Mouse (Mus musculus): ENCODE measurements around the gene Hist1h2ab. TPM values are rescaled to one million over a fixed set of nuclear protein-coding genes. Genes with fewer than 3 reads are reported as not detected.
A peak's percentile ranks its signal among the peaks of the same experiment; 100 is the strongest.
"Not testable (repeated sequence)": the region's sequence is repeated elsewhere in the genome, so short reads cannot be mapped to it uniquely, and the experiment has no call there.

Hist1h2ab gene
- polyA plus RNA-seq, 1 experiment from 2014 or later: 7.4 TPM

- no peak overlapping the region for H3K9ac ChIP-seq
- no peaks in the 10 kb centered on the region for H3K27me3 ChIP-seq
- H3K27ac ChIP-seq (replicated peaks): no peak overlapping the region
- no peaks in the 10 kb centered on the region for H3K9me3 ChIP-seq
- H3K4me2 ChIP-seq: no peak overlapping the region
- ATAC-seq (ENCODE audit: low FRiP score, low read depth): no peak
- 62% methylated on average over 5 of the region's 5 CpGs for WGBS
- no peaks in the 10 kb centered on the region for H3K36me3 ChIP-seq
- peaks cover 11% of the 10 kb centered on the region for H3K4me1 ChIP-seq (replicated peaks)
- no peak overlapping the region for H3K4me3 ChIP-seq
Observed at GRCm38 (mm10) chr13:23768834-23769397, 18.0 kb downstream of the Hist1h2ab start.

GRCm38 (mm10) chr13:23769613-23770012, 18.7 kb downstream of the Hist1h2ab start, which contains the start of gene Trim38:
Gene Trim38, plus strand, starts transcription at chr13:23769913.
- not testable (repeated sequence) for H3K27me3 ChIP-seq; H3K9me3 ChIP-seq; H3K4me2 ChIP-seq; ATAC-seq (ENCODE audit: low FRiP score, low read depth); H3K27ac ChIP-seq (replicated peaks); H3K9ac ChIP-seq; H3K4me1 ChIP-seq (replicated peaks); H3K4me3 ChIP-seq; H3K36me3 ChIP-seq
- 89% methylated on average over 2 of the region's 2 CpGs for WGBS

GRCm38 (mm10) chr13:23772561-23773313, 21.8 kb downstream of the Hist1h2ab start:
- peak; percentile 83 for ATAC-seq (ENCODE audit: low FRiP score, low read depth)
- WGBS: 26% methylated on average over 21 of the region's 21 CpGs
- H3K27ac ChIP-seq (replicated peaks): no peak overlapping the region
- peak overlapping the region; percentile 49 for H3K4me2 ChIP-seq
- H3K9ac ChIP-seq: no peak overlapping the region
- peak overlapping the region; percentile 4; the same call in 1 of the 2 replicates for H3K4me3 ChIP-seq
- H3K4me1 ChIP-seq (replicated peaks): peaks cover 3% of the 10 kb centered on the region; the same call in 1 of the 2 replicates
- no peaks in the 10 kb centered on the region for H3K9me3 ChIP-seq
- H3K36me3 ChIP-seq: no peaks in the 10 kb centered on the region
- H3K27me3 ChIP-seq: no peaks in the 10 kb centered on the region

- no peaks in the 10 kb centered on the region for H3K36me3 ChIP-seq
Observed at GRCm38 (mm10) chr13:23778339-23778738, 27.4 kb downstream of the Hist1h2ab start.

GRCm38 (mm10) chr13:23779025-23779424, 28.1 kb downstream of the Hist1h2ab start:
- Histone ChIP-seq H3K27me3 (no peaks in the 10 kb centered on the region), H3K9me3 (no peaks in the 10 kb centered on the region)
- WGBS: 89% methylated on average over 4 of the region's 4 CpGs

More at GRCm38 (mm10) chr13:23778339-23778738, 27.4 kb downstream of the Hist1h2ab start:
- Histone ChIP-seq H3K27ac (replicated peaks) (no peak overlapping the region), H3K9ac (no peak overlapping the region), H3K4me3 (no peak overlapping the region), H3K27me3 (no peaks in the 10 kb centered on the region), H3K4me1 (replicated peaks) (no peaks in the 10 kb centered on the region), H3K4me2 (no peak overlapping the region), H3K9me3 (no peaks in the 10 kb centered on the region)
- WGBS: 91% methylated on average over 7 of the region's 7 CpGs
- ATAC-seq (ENCODE audit: low FRiP score, low read depth): no peak

GRCm38 (mm10) chr13:23792520-23792919, 41.6 kb downstream of the Hist1h2ab start:
- H3K4me1 ChIP-seq (replicated peaks): no peaks in the 10 kb centered on the region

More at GRCm38 (mm10) chr13:23779025-23779424, 28.1 kb downstream of the Hist1h2ab start:
- Histone ChIP-seq H3K4me2 (no peak overlapping the region), H3K4me3 (no peak overlapping the region), H3K27ac (replicated peaks) (no peak overlapping the region), H3K4me1 (replicated peaks) (no peaks in the 10 kb centered on the region), H3K36me3 (no peaks in the 10 kb centered on the region), H3K9ac (no peak overlapping the region)
- no peak for ATAC-seq (ENCODE audit: low FRiP score, low read depth)

GRCm38 (mm10) chr13:23799405-23799804, 48.5 kb downstream of the Hist1h2ab start:
- Histone ChIP-seq H3K4me3 (no peak overlapping the region), H3K27me3 (no peaks in the 10 kb centered on the region), H3K4me2 (no peak overlapping the region), H3K27ac (replicated peaks) (no peak overlapping the region), H3K36me3 (no peaks in the 10 kb centered on the region), H3K4me1 (replicated peaks) (no peaks in the 10 kb centered on the region), H3K9ac (no peak overlapping the region), H3K9me3 (no peaks in the 10 kb centered on the region)
- 88% methylated on average over 5 of the region's 5 CpGs for WGBS
- no peak for ATAC-seq (ENCODE audit: low FRiP score, low read depth)

More at GRCm38 (mm10) chr13:23792520-23792919, 41.6 kb downstream of the Hist1h2ab start:
- Histone ChIP-seq H3K27ac (replicated peaks) (no peak overlapping the region), H3K9ac (no peak overlapping the region), H3K36me3 (no peaks in the 10 kb centered on the region), H3K4me2 (no peak overlapping the region), H3K4me3 (no peak overlapping the region), H3K27me3 (no peaks in the 10 kb centered on the region), H3K9me3 (no peaks in the 10 kb centered on the region)
- ATAC-seq (ENCODE audit: low FRiP score, low read depth): no peak
- WGBS: 39% methylated on average over 2 of the region's 2 CpGs

Small RNA genes within 50 kb of the gene (microRNA-seq; reads per million reads assigned to microRNA genes)
- gene Gm44314 (not detected), gene Gm44484 (not detected)

Other genes starting within 250 kb of the Hist1h2ab start
- gene Hist1h4h, start 220.1 kb upstream of the Hist1h2ab start, polyA plus RNA-seq (2015; fragmentation: Nextera tagmentation; extraction: Ambion mirVana): 1.7 and 2.7 TPM in 2 replicates
- 0.82 and 2.1 TPM in 2 replicates for gene Hist1h2af, start 217.2 kb upstream of the Hist1h2ab start, polyA plus RNA-seq (2015; fragmentation: Nextera tagmentation; extraction: Ambion mirVana)
- 0.85 and 1.2 TPM in 2 replicates for gene Hist1h3g, start 215.7 kb upstream of the Hist1h2ab start, polyA plus RNA-seq (2015; fragmentation: Nextera tagmentation; extraction: Ambion mirVana)
- 0.17 and 0.19 TPM in 2 replicates for gene Hist1h2bh, start 207.7 kb upstream of the Hist1h2ab start, polyA plus RNA-seq (2015; fragmentation: Nextera tagmentation; extraction: Ambion mirVana)
- 0.21 and 0.62 TPM in 2 replicates for gene Hist1h3f, start 207.1 kb upstream of the Hist1h2ab start, polyA plus RNA-seq (2015; fragmentation: Nextera tagmentation; extraction: Ambion mirVana)
- not detected in 2 replicates for gene Hist1h4f, start 199.5 kb upstream of the Hist1h2ab start, polyA plus RNA-seq (2015; fragmentation: Nextera tagmentation; extraction: Ambion mirVana)
- 0.10 and 0.12 TPM in 2 replicates for gene Hist1h1d, start 197.9 kb upstream of the Hist1h2ab start, polyA plus RNA-seq (2015; fragmentation: Nextera tagmentation; extraction: Ambion mirVana)
- 1.5 and 2.0 TPM in 2 replicates for gene Hist1h3e, start 188.8 kb upstream of the Hist1h2ab start, polyA plus RNA-seq (2015; fragmentation: Nextera tagmentation; extraction: Ambion mirVana)
- 15.9 and 27.4 TPM in 2 replicates for gene Hist1h2ae, start 179.9 kb upstream of the Hist1h2ab start, polyA plus RNA-seq (2015; fragmentation: Nextera tagmentation; extraction: Ambion mirVana)
- 2.5 and 3.1 TPM in 2 replicates for gene Hist1h2bg, start 179.7 kb upstream of the Hist1h2ab start, polyA plus RNA-seq (2015; fragmentation: Nextera tagmentation; extraction: Ambion mirVana)
- 0.76 and 2.0 TPM in 2 replicates for gene Hist1h2bf, start 176.9 kb upstream of the Hist1h2ab start, polyA plus RNA-seq (2015; fragmentation: Nextera tagmentation; extraction: Ambion mirVana)
- gene Hist1h2ad, start 176.7 kb upstream of the Hist1h2ab start, polyA plus RNA-seq (2015; fragmentation: Nextera tagmentation; extraction: Ambion mirVana): not detected in 2 replicates
- gene Hist1h3d, start 175.4 kb upstream of the Hist1h2ab start, polyA plus RNA-seq (2015; fragmentation: Nextera tagmentation; extraction: Ambion mirVana): 1.2 and 2.0 TPM in 2 replicates
- 35.1 and 51.2 TPM in 2 replicates for gene Hist1h4d, start 169.5 kb upstream of the Hist1h2ab start, polyA plus RNA-seq (2015; fragmentation: Nextera tagmentation; extraction: Ambion mirVana)
- 1.5 and 1.7 TPM in 2 replicates for gene Hist1h2be, start 130.0 kb upstream of the Hist1h2ab start, polyA plus RNA-seq (2015; fragmentation: Nextera tagmentation; extraction: Ambion mirVana)
- 4.8 and 8.8 TPM in 2 replicates for gene Hist1h1e, start 128.6 kb upstream of the Hist1h2ab start, polyA plus RNA-seq (2015; fragmentation: Nextera tagmentation; extraction: Ambion mirVana)
- 0.34 and 0.38 TPM in 2 replicates for gene Hist1h2ac, start 67.2 kb upstream of the Hist1h2ab start, polyA plus RNA-seq (2015; fragmentation: Nextera tagmentation; extraction: Ambion mirVana)
- gene Hist1h2bc, start 66.9 kb upstream of the Hist1h2ab start, polyA plus RNA-seq (2015; fragmentation: Nextera tagmentation; extraction: Ambion mirVana): 19.3 and 25.4 TPM in 2 replicates
- not detected in 2 replicates for gene Hist1h1t, start 55.3 kb upstream of the Hist1h2ab start, polyA plus RNA-seq (2015; fragmentation: Nextera tagmentation; extraction: Ambion mirVana)
- gene Hist1h4c, start 52.7 kb upstream of the Hist1h2ab start, polyA plus RNA-seq (2015; fragmentation: Nextera tagmentation; extraction: Ambion mirVana): 2.3 and 2.7 TPM in 2 replicates
- gene Hfe, start 40.3 kb upstream of the Hist1h2ab start, polyA plus RNA-seq (2015; fragmentation: Nextera tagmentation; extraction: Ambion mirVana): 4.5 and 5.1 TPM in 2 replicates
- 7.7 and 10.4 TPM in 2 replicates for gene Hist1h1c, start 12.3 kb upstream of the Hist1h2ab start, polyA plus RNA-seq (2015; fragmentation: Nextera tagmentation; extraction: Ambion mirVana)
- gene Hist1h3c, start 5.5 kb upstream of the Hist1h2ab start, polyA plus RNA-seq (2015; fragmentation: Nextera tagmentation; extraction: Ambion mirVana): 1.1 and 1.6 TPM in 2 replicates
- 0.54 TPM in 1 of 2 replicates, not detected in the other for gene Hist1h2bb, start 4.4 kb upstream of the Hist1h2ab start, polyA plus RNA-seq (2015; fragmentation: Nextera tagmentation; extraction: Ambion mirVana)
- gene Hist1h3b, start 1.1 kb downstream of the Hist1h2ab start, polyA plus RNA-seq (2015; fragmentation: Nextera tagmentation; extraction: Ambion mirVana): 1.8 and 3.1 TPM in 2 replicates
- 1.1 and 1.9 TPM in 2 replicates for gene Hist1h4b, start 5.9 kb downstream of the Hist1h2ab start, polyA plus RNA-seq (2015; fragmentation: Nextera tagmentation; extraction: Ambion mirVana)
- 0.32 and 0.51 TPM in 2 replicates for gene Hist1h4a, start 10.1 kb downstream of the Hist1h2ab start, polyA plus RNA-seq (2015; fragmentation: Nextera tagmentation; extraction: Ambion mirVana)
- 0.35 and 2.4 TPM in 2 replicates for gene Hist1h3a, start 11.3 kb downstream of the Hist1h2ab start, polyA plus RNA-seq (2015; fragmentation: Nextera tagmentation; extraction: Ambion mirVana)
- gene Hist1h1a, start 12.5 kb downstream of the Hist1h2ab start, polyA plus RNA-seq (2015; fragmentation: Nextera tagmentation; extraction: Ambion mirVana): 0.75 and 0.84 TPM in 2 replicates
- 0.10 TPM in 1 of 2 replicates, not detected in the other for gene Trim38, start 18.8 kb downstream of the Hist1h2ab start, polyA plus RNA-seq (2015; fragmentation: Nextera tagmentation; extraction: Ambion mirVana)
- gene Slc17a2, start 55.9 kb downstream of the Hist1h2ab start, polyA plus RNA-seq (2015; fragmentation: Nextera tagmentation; extraction: Ambion mirVana): not detected in 2 replicates
- gene Slc17a3, start 88.3 kb downstream of the Hist1h2ab start, polyA plus RNA-seq (2015; fragmentation: Nextera tagmentation; extraction: Ambion mirVana): not detected in 2 replicates
- not detected in 2 replicates for gene Slc17a1, start 116.6 kb downstream of the Hist1h2ab start, polyA plus RNA-seq (2015; fragmentation: Nextera tagmentation; extraction: Ambion mirVana)
- not detected in 2 replicates for gene Slc17a4, start 163.9 kb downstream of the Hist1h2ab start, polyA plus RNA-seq (2015; fragmentation: Nextera tagmentation; extraction: Ambion mirVana)
- not detected in 2 replicates for gene Hist1h2ba, start 183.0 kb downstream of the Hist1h2ab start, polyA plus RNA-seq (2015; fragmentation: Nextera tagmentation; extraction: Ambion mirVana)
- not detected in 2 replicates for gene Hist1h2aa, start 183.3 kb downstream of the Hist1h2ab start, polyA plus RNA-seq (2015; fragmentation: Nextera tagmentation; extraction: Ambion mirVana)
- 0.88 and 1.6 TPM in 2 replicates for gene Scgn, start 240.1 kb downstream of the Hist1h2ab start, polyA plus RNA-seq (2015; fragmentation: Nextera tagmentation; extraction: Ambion mirVana)